Mouse (Mus musculus): Measurements from ENCODE around the gene Tram2. TPM values are rescaled to one million over a fixed set of nuclear protein-coding genes. Genes with fewer than 3 reads are reported as not detected.

Gene Tram2
- polyA plus RNA-seq, 1 experiment from 2014 or later = 6.9 TPM

- no peak overlapping the region for H3K27ac ChIP-seq (ENCODE audit: low read depth, low read length)
- no peak overlapping the region for H3K4me2 ChIP-seq (ENCODE audit: low read depth)
- H3K9ac ChIP-seq (ENCODE audit: low read length) = no peak overlapping the region
- no peak for DNase-seq (ENCODE audit: low spot score)
- H3K4me3 ChIP-seq (ENCODE audit: low read depth, low read length) = no peak overlapping the region
- H3K4me1 ChIP-seq (ENCODE audit: control insufficient read depth, insufficient read depth, low read length) = peaks cover 4% of the 10 kb centered on the region; the same call in 1 of the 2 replicates
- ATAC-seq (ENCODE audit: insufficient read depth, low FRiP score, low TSS enrichment) = peak; percentile 17; the same call in 1 of the 2 replicates
- H3K9me3 ChIP-seq (ENCODE audit: control insufficient read depth, low read length) = no peaks in the 10 kb centered on the region
- WGBS = 73% methylated on average over 5 of the region's 5 CpGs
- no peaks in the 10 kb centered on the region for H3K27me3 ChIP-seq (ENCODE audit: control insufficient read depth, insufficient read depth, low read length)
- H3K36me3 ChIP-seq (ENCODE audit: control insufficient read depth, insufficient read depth, low read length) = no peaks in the 10 kb centered on the region
Measured at GRCm38 (mm10) chr1:21052132-21052545, 26.9 kb downstream of the Tram2 start.

- no peak overlapping the region for H3K4me2 ChIP-seq (ENCODE audit: low read depth)
- H3K4me3 ChIP-seq (ENCODE audit: low read depth, low read length) = no peak overlapping the region
- H3K36me3 ChIP-seq (ENCODE audit: control insufficient read depth, insufficient read depth, low read length) = no peaks in the 10 kb centered on the region
- no peak overlapping the region for H3K27ac ChIP-seq (ENCODE audit: low read depth, low read length)
- H3K4me1 ChIP-seq (ENCODE audit: control insufficient read depth, insufficient read depth, low read length) = peaks cover 4% of the 10 kb centered on the region; the same call in 1 of the 2 replicates
- H3K9ac ChIP-seq (ENCODE audit: low read length) = no peak overlapping the region
- DNase-seq (ENCODE audit: low spot score) (no peak), ATAC-seq (ENCODE audit: insufficient read depth, low FRiP score, low TSS enrichment) (no peak)
- no peaks in the 10 kb centered on the region for H3K27me3 ChIP-seq (ENCODE audit: control insufficient read depth, insufficient read depth, low read length)
- H3K9me3 ChIP-seq (ENCODE audit: control insufficient read depth, low read length) = no peaks in the 10 kb centered on the region
- 91% methylated on average over 5 of the region's 5 CpGs for WGBS
Measured at GRCm38 (mm10) chr1:21049005-21049404, 30.0 kb downstream of the Tram2 start.

DNA sequence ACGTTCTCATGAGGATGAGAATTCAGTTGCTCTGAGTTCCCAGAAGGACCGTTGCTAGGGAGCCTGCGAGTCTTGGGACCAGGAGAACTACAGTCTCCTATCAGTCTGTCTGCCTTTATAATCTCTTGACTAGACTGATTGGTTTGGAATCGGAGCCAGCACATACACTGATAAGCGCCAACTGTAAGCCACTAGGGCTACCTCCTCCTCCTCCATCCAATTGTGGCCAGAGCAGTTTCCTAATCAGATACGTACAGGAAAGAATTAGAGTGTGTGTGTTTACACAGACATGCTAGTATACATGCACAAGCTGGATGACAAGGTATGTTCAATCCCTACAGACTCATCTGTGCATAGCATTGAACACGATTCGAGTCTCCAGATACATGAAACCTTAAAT, 30.6 kb downstream of the Tram2 start:
- no peaks in the 10 kb centered on the region for H3K36me3 ChIP-seq (ENCODE audit: control insufficient read depth, insufficient read depth, low read length)
- H3K4me2 ChIP-seq (ENCODE audit: low read depth) = no peak overlapping the region
- DNase-seq (ENCODE audit: low spot score) = no peak
- no peak for ATAC-seq (ENCODE audit: insufficient read depth, low FRiP score, low TSS enrichment)
- no peak overlapping the region for H3K9ac ChIP-seq (ENCODE audit: low read length)
- no peak overlapping the region for H3K27ac ChIP-seq (ENCODE audit: low read depth, low read length)
- 92% methylated on average over 8 of the region's 8 CpGs for WGBS
- H3K4me1 ChIP-seq (ENCODE audit: control insufficient read depth, insufficient read depth, low read length) = peaks cover 4% of the 10 kb centered on the region; the same call in 1 of the 2 replicates
- H3K27me3 ChIP-seq (ENCODE audit: control insufficient read depth, insufficient read depth, low read length) = no peaks in the 10 kb centered on the region
- no peaks in the 10 kb centered on the region for H3K9me3 ChIP-seq (ENCODE audit: control insufficient read depth, low read length)
- H3K4me3 ChIP-seq (ENCODE audit: low read depth, low read length) = no peak overlapping the region

GRCm38 (mm10) chr1:21042461-21042860, 36.6 kb downstream of the Tram2 start:
- no peak overlapping the region for H3K4me2 ChIP-seq (ENCODE audit: low read depth)
- no peak overlapping the region for H3K9ac ChIP-seq (ENCODE audit: low read length)
- WGBS = 91% methylated on average over 7 of the region's 7 CpGs
- no peaks in the 10 kb centered on the region for H3K27me3 ChIP-seq (ENCODE audit: control insufficient read depth, insufficient read depth, low read length)
- H3K9me3 ChIP-seq (ENCODE audit: control insufficient read depth, low read length) = no peaks in the 10 kb centered on the region
- no peak for ATAC-seq (ENCODE audit: insufficient read depth, low FRiP score, low TSS enrichment)
- no peak overlapping the region for H3K27ac ChIP-seq (ENCODE audit: low read depth, low read length)
- no peaks in the 10 kb centered on the region for H3K36me3 ChIP-seq (ENCODE audit: control insufficient read depth, insufficient read depth, low read length)
- H3K4me1 ChIP-seq (ENCODE audit: control insufficient read depth, insufficient read depth, low read length) = no peaks in the 10 kb centered on the region
- no peak overlapping the region for H3K4me3 ChIP-seq (ENCODE audit: low read depth, low read length)
- no peak for DNase-seq (ENCODE audit: low spot score)

- Histone ChIP-seq H3K4me2 (ENCODE audit: low read depth) (no peak overlapping the region), H3K4me1 (ENCODE audit: control insufficient read depth, insufficient read depth, low read length) (no peaks in the 10 kb centered on the region), H3K9ac (ENCODE audit: low read length) (no peak overlapping the region), H3K27me3 (ENCODE audit: control insufficient read depth, insufficient read depth, low read length) (no peaks in the 10 kb centered on the region), H3K4me3 (ENCODE audit: low read depth, low read length) (no peak overlapping the region), H3K36me3 (ENCODE audit: control insufficient read depth, insufficient read depth, low read length) (no peaks in the 10 kb centered on the region), H3K9me3 (ENCODE audit: control insufficient read depth, low read length) (no peaks in the 10 kb centered on the region), H3K27ac (ENCODE audit: low read depth, low read length) (no peak overlapping the region)
- no peak for DNase-seq (ENCODE audit: low spot score)
- 75% methylated on average over 7 of the region's 7 CpGs for WGBS
- no peak for ATAC-seq (ENCODE audit: insufficient read depth, low FRiP score, low TSS enrichment)
Measured at GRCm38 (mm10) chr1:21040610-21041326, 38.3 kb downstream of the Tram2 start.

- H3K27me3 ChIP-seq (ENCODE audit: control insufficient read depth, insufficient read depth, low read length) = no peaks in the 10 kb centered on the region
- no peak overlapping the region for H3K9ac ChIP-seq (ENCODE audit: low read length)
- ATAC-seq (ENCODE audit: insufficient read depth, low FRiP score, low TSS enrichment) (no peak), DNase-seq (ENCODE audit: low spot score) (no peak)
- H3K9me3 ChIP-seq (ENCODE audit: control insufficient read depth, low read length) = no peaks in the 10 kb centered on the region
- H3K27ac ChIP-seq (ENCODE audit: low read depth, low read length) = no peak overlapping the region
- H3K4me3 ChIP-seq (ENCODE audit: low read depth, low read length) = no peak overlapping the region
- H3K36me3 ChIP-seq (ENCODE audit: control insufficient read depth, insufficient read depth, low read length) = no peaks in the 10 kb centered on the region
- WGBS = 92% methylated on average over 7 of the region's 7 CpGs
- no peak overlapping the region for H3K4me2 ChIP-seq (ENCODE audit: low read depth)
- H3K4me1 ChIP-seq (ENCODE audit: control insufficient read depth, insufficient read depth, low read length) = no peaks in the 10 kb centered on the region
Measured at GRCm38 (mm10) chr1:21040173-21040572, 38.9 kb downstream of the Tram2 start.

DNA sequence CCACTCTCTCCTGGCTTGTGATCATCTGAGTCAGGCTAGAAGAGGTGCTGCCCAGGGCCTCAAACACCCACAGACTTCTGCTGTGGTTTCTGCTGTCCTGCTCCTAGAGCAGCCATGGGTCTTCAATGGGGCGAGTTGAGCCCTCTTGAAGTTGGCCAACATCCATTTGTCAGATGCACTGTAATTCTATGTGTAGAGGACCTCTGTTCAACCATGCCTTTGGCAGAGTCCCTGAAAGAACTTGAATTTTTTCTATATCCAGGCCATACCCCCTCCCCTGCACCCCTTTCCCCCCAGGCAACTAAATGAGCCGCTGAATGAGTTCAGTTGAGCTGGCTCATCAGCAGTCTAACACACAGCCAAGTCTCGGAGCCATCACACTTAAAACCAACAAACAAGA, 39.5 kb downstream of the Tram2 start:
- no peak for ATAC-seq (ENCODE audit: insufficient read depth, low FRiP score, low TSS enrichment)
- Histone ChIP-seq H3K36me3 (ENCODE audit: control insufficient read depth, insufficient read depth, low read length) (no peaks in the 10 kb centered on the region), H3K9me3 (ENCODE audit: control insufficient read depth, low read length) (no peaks in the 10 kb centered on the region), H3K27me3 (ENCODE audit: control insufficient read depth, insufficient read depth, low read length) (no peaks in the 10 kb centered on the region), H3K4me2 (ENCODE audit: low read depth) (no peak overlapping the region), H3K4me1 (ENCODE audit: control insufficient read depth, insufficient read depth, low read length) (no peaks in the 10 kb centered on the region), H3K4me3 (ENCODE audit: low read depth, low read length) (no peak overlapping the region), H3K9ac (ENCODE audit: low read length) (no peak overlapping the region), H3K27ac (ENCODE audit: low read depth, low read length) (no peak overlapping the region)
- 97% methylated on average over 3 of the region's 3 CpGs for WGBS
- DNase-seq (ENCODE audit: low spot score) = no peak

GRCm38 (mm10) chr1:21037881-21038601, 41.0 kb downstream of the Tram2 start:
- no peak for ATAC-seq (ENCODE audit: insufficient read depth, low FRiP score, low TSS enrichment)
- WGBS = 90% methylated on average over 6 of the region's 6 CpGs
- H3K9ac ChIP-seq (ENCODE audit: low read length) = no peak overlapping the region
- no peak overlapping the region for H3K4me3 ChIP-seq (ENCODE audit: low read depth, low read length)
- H3K4me1 ChIP-seq (ENCODE audit: control insufficient read depth, insufficient read depth, low read length) = no peaks in the 10 kb centered on the region
- H3K27ac ChIP-seq (ENCODE audit: low read depth, low read length) = no peak overlapping the region
- no peaks in the 10 kb centered on the region for H3K27me3 ChIP-seq (ENCODE audit: control insufficient read depth, insufficient read depth, low read length)
- no peak for DNase-seq (ENCODE audit: low spot score)
- H3K36me3 ChIP-seq (ENCODE audit: control insufficient read depth, insufficient read depth, low read length) = no peaks in the 10 kb centered on the region
- H3K9me3 ChIP-seq (ENCODE audit: control insufficient read depth, low read length) = no peaks in the 10 kb centered on the region
- H3K4me2 ChIP-seq (ENCODE audit: low read depth) = no peak overlapping the region

DNA sequence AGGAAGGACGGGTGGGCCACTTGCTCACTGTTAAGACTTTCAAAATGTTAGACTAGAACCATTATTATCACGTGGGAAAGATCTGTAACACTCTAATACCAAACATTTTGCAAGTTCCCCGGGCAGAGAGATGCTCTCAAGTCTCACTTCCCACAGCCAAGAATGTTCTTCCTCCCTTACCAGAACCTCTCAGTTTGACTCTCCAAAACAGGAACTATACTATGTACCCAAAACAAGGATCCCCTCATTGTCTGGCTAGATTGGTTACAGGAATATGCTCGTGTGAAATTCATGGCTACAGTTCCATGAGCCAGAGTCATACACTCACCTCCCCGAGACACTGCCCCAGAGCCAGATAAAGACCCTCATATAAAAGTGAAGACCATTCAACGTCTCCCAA, 43.2 kb downstream of the Tram2 start:
- H3K9me3 ChIP-seq (ENCODE audit: control insufficient read depth, low read length) = no peaks in the 10 kb centered on the region
- ATAC-seq (ENCODE audit: insufficient read depth, low FRiP score, low TSS enrichment) (no peak), DNase-seq (ENCODE audit: low spot score) (no peak)
- H3K27me3 ChIP-seq (ENCODE audit: control insufficient read depth, insufficient read depth, low read length) = no peaks in the 10 kb centered on the region
- no peak overlapping the region for H3K9ac ChIP-seq (ENCODE audit: low read length)
- no peak overlapping the region for H3K27ac ChIP-seq (ENCODE audit: low read depth, low read length)
- H3K36me3 ChIP-seq (ENCODE audit: control insufficient read depth, insufficient read depth, low read length) = no peaks in the 10 kb centered on the region
- no peak overlapping the region for H3K4me3 ChIP-seq (ENCODE audit: low read depth, low read length)
- H3K4me2 ChIP-seq (ENCODE audit: low read depth) = no peak overlapping the region
- H3K4me1 ChIP-seq (ENCODE audit: control insufficient read depth, insufficient read depth, low read length) = no peaks in the 10 kb centered on the region
- 82% methylated on average over 6 of the region's 6 CpGs for WGBS

All from neural tube, embryonic 11.5 days (tissue).